Mouse (Mus musculus): ENCODE measurements around the gene Zbtb16. TPM values are rescaled to one million over a fixed set of nuclear protein-coding genes. Genes with fewer than 3 reads are reported as not detected.

The Zbtb16 gene
- total RNA-seq, 1 experiment from 2014 or later, result 25.8 TPM

DNA sequence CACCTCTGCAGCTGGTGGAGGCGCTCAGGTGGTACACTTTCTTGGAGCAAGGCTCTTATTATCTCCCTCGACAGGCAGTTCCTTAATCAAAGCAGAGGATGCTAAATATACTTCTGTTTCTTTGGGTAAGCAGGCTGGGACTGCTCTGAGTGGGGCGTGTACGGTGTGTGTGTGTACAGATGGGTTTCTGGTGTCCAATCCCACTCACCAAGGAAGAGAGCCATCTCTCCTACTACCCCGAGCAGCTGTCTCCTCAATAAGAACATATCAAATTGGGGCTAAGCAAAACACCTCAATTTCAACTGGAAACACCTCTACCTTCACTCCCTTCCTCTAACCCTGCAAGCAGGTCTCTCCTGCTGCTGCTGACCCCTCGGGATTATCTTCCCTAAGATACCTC, 162.8 kb downstream of the Zbtb16 start:
- ATAC-seq (replicated peaks; ENCODE audit: insufficient number of reproducible peaks, low FRiP score, low TSS enrichment, poor library complexity, severe bottlenecking), result no peak

DNA sequence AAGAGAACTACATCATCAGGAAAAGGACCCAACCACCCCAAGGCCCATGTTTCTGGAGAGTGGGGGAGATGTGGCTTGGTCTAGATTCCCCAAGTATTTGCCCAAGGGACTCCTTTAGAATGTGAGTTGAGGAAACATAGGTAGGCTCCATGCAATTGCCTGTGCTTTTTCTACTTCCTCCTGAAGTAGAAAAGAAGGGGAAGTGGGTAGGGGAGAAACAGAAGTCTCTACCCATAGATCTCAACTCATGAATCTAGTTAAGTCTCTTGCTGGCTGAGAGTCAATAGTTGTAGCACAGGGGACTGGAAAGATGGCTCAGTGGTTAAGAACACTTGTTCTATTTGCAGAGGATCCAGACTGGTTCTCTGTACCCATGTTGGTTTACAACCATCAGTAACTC, 164.2 kb downstream of the Zbtb16 start:
- peak; percentile 54 for ATAC-seq (replicated peaks; ENCODE audit: insufficient number of reproducible peaks, low FRiP score, low TSS enrichment, poor library complexity, severe bottlenecking)

DNA sequence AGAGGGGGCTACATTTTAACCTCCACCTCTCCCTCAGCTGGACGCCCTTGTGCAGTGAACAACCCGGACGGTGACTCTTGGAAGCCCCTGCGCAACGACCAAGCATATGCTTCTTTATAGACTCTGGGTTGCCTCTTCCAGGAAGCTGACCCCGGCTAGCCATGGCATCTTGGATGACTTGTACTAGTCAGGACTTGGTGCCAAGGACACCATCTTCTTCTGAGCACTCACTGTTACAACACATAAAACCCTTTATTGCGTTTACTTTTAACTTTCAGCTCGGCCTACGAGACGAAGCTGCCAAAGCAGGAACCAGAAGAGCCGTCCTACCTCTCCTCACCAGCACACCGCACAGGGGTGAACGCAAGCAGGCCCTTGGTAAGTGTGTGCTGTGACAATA, 165.9 kb downstream of the Zbtb16 start:
- no peak for ATAC-seq (replicated peaks; ENCODE audit: insufficient number of reproducible peaks, low FRiP score, low TSS enrichment, poor library complexity, severe bottlenecking)

DNA sequence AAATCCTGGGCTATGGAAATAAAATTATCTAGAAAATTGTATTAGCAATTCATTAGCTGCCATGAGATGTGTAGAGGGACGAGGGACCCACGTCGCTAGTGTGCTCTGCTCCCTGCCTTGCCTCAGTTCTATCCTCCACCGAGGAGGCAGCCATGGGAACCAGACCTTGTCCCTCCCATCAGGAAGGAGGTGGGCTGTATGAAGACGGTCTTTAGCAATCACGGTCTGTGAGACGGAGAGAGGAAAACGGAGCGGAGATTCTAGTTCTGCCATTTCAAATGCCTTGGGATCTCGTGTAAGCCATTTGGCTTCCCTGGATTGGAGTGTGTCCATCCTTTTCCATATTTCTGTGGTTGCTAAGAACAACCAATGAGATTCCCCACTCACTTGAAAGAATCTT, 166.3 kb downstream of the Zbtb16 start:
- ATAC-seq (replicated peaks; ENCODE audit: insufficient number of reproducible peaks, low FRiP score, low TSS enrichment, poor library complexity, severe bottlenecking), result no peak

- ATAC-seq (replicated peaks; ENCODE audit: insufficient number of reproducible peaks, low FRiP score, low TSS enrichment, poor library complexity, severe bottlenecking), result no peak
Measured at GRCm38 (mm10) chr9:48666702-48667101, 169.3 kb downstream of the Zbtb16 start.

DNA sequence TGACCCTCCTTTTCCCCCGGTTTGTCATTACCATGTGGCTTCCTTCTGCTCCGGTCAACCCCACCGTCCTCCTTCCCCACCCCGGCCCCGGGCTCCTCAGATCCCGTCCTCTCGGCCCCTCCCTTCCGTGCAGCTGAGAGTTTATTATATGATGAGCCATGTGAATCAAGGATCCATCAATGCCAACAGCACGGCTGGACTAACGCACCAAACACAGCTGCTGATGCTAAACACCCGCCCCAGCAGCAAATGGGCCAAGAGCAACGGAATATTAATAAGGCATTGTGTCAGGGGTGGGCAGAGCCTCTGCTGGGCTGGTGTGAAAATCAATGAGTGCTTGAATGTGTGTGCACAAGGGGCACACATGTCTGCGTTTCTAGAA, 173.0 kb downstream of the Zbtb16 start:
- no peak for ATAC-seq (replicated peaks; ENCODE audit: insufficient number of reproducible peaks, low FRiP score, low TSS enrichment, poor library complexity, severe bottlenecking)

GRCm38 (mm10) chr9:48662361-48663051, 173.5 kb downstream of the Zbtb16 start:
- ATAC-seq (replicated peaks; ENCODE audit: insufficient number of reproducible peaks, low FRiP score, low TSS enrichment, poor library complexity, severe bottlenecking), result no peak

DNA sequence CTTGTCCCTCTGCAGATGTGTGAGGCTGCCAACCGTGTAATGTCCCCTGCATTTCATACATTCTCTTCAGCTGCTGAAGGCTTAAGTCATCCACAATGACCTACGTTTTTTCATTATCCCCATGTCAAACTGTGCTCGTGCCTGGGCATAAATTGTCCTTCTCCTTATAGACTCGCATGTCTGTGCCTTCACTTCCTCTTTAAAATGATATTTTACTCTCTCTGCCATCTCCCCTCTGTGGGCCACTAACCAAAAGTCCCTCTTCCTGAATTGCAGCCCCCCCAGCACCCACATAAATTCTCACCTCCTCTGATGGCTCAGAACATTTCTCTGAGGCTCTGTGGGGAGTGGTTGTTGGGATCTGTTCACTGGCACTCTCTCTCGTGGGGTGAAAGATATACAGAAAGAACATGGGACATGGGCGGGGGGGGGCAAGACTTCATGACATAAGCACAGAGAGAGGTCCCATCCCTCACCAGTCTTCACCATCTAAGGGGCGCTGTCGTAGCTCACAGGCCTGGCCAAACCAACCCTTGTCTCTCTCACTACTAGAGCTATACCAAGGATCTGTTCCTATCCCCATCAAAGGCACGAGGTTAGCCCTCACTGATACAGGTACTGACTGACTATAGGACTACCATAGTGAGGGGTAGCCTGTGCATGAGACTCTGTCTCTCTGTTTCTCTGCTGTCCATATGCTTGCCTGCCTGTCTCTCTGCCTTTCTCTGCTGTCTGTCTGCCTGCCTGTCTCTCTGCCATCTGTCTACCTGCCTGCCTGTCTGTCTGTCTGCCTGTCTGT, 174.6 kb downstream of the Zbtb16 start:
- no peak for ATAC-seq (replicated peaks; ENCODE audit: insufficient number of reproducible peaks, low FRiP score, low TSS enrichment, poor library complexity, severe bottlenecking)

DNA sequence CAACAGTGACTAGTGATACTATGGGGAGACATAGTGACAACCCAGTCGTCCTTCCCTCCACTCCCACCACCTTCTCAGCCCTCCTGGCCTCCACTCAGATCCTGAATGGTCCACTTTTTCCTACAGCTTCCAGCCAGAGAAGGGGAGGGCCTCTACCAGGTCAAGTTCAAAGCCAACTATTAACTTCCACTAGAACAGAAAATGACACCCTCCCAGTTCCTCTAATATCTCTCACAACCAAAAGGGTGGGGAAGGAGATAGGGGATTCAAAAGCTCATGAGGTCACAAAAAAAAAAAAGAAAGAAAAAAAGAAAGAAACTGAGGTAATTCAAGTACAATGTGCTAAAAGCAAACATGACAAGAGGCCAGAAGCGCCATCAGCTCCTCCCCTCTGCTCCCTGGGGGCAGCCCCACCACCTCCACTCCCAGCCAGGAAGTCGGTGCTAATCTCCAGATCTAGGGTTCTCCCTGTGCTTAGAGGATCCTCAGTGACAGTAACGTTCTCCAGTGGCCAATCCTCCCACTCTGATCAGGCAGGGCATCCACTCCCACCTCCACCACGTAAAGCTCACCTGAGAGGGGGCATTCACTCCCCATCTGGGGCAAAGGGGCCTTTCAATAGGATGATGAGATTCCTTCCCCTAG, 180.4 kb downstream of the Zbtb16 start:
- ATAC-seq (replicated peaks; ENCODE audit: insufficient number of reproducible peaks, low FRiP score, low TSS enrichment, poor library complexity, severe bottlenecking), result no peak

DNA sequence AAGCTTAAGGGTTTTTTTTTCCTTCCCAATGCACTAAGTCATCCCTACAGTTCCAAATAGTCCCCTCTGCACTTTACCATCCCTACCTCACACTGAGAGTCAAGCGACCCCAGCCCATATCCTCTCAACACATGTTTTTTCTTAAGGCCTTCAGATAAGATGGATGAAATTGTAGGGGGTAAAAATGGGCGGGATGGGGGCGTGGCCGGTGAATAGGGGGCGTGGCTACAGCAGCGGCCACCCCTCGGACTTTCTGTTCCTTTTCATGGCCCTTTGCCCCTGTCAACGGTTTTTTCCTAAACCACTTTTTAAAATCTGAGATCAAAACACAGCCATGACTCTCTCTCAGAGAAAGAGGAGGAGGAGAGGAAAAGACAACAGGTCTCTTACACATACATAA, 181.3 kb downstream of the Zbtb16 start:
- ATAC-seq (replicated peaks; ENCODE audit: insufficient number of reproducible peaks, low FRiP score, low TSS enrichment, poor library complexity, severe bottlenecking), result no peak

- ATAC-seq (replicated peaks; ENCODE audit: insufficient number of reproducible peaks, low FRiP score, low TSS enrichment, poor library complexity, severe bottlenecking), result no peak
Measured at GRCm38 (mm10) chr9:48653399-48654070, 182.5 kb downstream of the Zbtb16 start.

DNA sequence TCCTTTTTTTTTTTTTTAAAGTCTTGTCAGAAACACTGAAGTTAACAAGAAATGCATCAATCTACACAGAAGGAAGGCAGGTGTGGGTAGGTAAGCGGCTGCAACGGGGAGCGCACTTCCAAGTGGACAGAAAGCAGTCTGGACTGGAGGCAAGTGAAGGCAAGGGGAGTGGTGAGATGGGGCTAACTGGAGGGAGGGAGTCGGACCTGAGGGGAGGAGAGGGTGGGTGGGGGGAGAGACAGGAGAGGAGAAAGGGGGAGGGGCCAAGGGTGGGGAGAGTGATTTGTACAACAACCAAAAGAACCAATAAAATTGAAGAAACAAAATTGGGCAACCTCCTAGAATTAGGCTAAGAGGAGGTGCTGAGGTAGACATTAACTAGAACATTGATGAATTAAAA, 184.0 kb downstream of the Zbtb16 start:
- no peak for ATAC-seq (replicated peaks; ENCODE audit: insufficient number of reproducible peaks, low FRiP score, low TSS enrichment, poor library complexity, severe bottlenecking)

DNA sequence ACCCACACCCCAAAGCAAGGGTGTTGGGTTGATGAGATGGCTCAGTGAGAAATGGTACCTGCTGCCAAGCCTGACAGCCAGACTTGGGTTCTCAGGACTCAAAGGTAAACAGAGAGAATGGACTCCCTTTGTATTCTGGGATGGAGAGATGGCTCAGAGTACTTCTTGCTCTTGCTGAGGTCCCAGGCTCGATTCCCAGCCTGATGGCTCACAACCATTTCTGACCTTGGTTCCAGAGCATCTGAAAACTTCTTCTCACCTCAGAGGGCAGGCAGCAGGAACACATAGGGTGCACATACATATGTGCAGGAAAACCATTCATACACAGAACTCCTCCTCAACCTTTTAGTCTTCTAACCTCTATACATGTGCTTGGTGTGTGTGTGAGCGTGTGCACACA, 185.2 kb downstream of the Zbtb16 start:
- no peak for ATAC-seq (replicated peaks; ENCODE audit: insufficient number of reproducible peaks, low FRiP score, low TSS enrichment, poor library complexity, severe bottlenecking)

GRCm38 (mm10) chr9:48649851-48650685, 186.0 kb downstream of the Zbtb16 start:
- no peak for ATAC-seq (replicated peaks; ENCODE audit: insufficient number of reproducible peaks, low FRiP score, low TSS enrichment, poor library complexity, severe bottlenecking)

DNA sequence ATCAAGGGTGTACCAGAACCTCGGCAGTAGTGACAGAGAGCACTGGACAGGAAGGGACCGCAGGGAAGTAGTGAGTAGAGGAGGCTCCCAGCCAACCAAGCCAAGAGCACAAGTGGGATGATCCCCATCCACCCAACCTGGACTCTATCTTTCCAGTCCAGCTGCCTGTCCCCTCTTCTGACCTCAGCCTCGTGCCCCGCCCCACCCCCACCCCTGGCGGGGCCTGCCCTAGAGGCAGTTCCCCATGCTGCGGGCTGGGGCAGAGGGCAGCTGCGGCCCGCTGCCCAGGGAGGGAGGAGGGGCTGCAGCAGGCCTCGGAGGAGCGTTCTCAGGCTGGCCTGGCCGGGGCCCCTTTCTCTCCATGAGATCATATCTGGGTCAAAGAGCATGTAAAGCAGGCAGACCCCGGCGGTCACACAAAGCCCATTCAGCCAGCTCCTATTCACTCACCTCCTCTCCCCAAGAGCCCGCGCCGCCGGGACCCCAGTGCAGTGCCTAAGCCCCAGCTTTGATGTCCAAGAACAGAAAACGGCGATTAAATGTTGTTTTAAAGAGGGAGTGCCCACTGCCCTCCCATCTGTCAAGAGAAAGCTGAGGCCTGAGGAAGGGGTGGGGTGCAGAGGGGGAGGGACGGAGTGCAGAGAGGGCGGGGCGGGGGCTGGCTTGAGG, 186.8 kb downstream of the Zbtb16 start:
- ATAC-seq (replicated peaks; ENCODE audit: insufficient number of reproducible peaks, low FRiP score, low TSS enrichment, poor library complexity, severe bottlenecking), result no peak

GRCm38 (mm10) chr9:48648285-48649097, 187.5 kb downstream of the Zbtb16 start:
- no peak for ATAC-seq (replicated peaks; ENCODE audit: insufficient number of reproducible peaks, low FRiP score, low TSS enrichment, poor library complexity, severe bottlenecking)

DNA sequence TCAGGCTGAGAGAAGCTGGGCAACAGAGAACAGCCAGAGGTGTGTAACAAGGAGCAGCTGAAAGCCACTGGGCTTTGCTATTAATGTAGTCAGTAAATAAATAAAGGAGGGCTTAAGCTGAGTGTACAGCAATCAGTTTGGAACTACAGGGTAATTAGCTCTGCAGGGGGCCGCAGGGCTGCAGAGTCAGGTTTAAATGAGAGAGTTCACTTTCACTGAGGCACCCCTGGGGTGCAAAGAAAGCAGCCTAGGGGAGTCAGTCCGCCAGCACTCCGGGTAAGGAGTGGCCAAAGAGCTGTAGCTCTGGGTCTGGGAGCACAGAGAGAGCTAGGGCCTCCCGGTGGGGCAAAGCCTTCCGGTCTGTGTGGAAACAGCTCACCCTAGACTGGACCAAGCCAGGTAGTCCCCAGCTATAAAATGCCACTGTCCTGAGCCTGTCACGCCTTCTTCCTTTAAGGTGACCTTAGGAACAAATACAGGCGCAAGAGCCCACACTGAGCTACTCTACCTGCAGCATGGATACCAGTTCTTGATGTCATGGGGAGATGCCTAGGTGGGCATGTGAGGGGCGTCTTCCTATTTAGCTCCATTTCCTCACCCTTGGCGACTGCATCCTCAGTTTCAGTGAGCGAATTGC, 188.3 kb downstream of the Zbtb16 start:
- no peak for ATAC-seq (replicated peaks; ENCODE audit: insufficient number of reproducible peaks, low FRiP score, low TSS enrichment, poor library complexity, severe bottlenecking)

All from monocyte, adult 5-6 weeks (primary cell).